Mouse (Mus musculus): ENCODE measurements around the gene Col5a1.

The Col5a1 gene

DNA sequence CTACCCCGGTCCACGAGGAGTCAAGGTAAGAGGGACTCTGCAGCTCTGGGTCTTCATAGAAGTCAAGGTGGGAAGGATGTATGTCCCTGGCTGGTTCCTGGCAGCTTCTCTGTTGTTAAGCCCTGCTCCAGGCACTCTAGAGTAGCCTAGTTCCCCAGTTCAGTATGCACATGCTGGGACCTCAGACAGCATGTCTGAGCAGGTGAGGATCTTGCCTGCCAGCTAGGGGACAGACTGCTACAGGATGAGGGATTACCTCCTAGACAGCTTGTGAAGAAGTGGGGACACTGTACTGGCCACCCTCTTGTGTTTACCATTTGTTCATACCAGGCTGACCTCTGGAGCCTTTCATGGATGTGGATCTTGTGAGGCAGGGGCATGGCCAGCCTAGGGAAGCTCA is 94.8 kb downstream of the Col5a1 start:
- no peak for DNase-seq

DNA sequence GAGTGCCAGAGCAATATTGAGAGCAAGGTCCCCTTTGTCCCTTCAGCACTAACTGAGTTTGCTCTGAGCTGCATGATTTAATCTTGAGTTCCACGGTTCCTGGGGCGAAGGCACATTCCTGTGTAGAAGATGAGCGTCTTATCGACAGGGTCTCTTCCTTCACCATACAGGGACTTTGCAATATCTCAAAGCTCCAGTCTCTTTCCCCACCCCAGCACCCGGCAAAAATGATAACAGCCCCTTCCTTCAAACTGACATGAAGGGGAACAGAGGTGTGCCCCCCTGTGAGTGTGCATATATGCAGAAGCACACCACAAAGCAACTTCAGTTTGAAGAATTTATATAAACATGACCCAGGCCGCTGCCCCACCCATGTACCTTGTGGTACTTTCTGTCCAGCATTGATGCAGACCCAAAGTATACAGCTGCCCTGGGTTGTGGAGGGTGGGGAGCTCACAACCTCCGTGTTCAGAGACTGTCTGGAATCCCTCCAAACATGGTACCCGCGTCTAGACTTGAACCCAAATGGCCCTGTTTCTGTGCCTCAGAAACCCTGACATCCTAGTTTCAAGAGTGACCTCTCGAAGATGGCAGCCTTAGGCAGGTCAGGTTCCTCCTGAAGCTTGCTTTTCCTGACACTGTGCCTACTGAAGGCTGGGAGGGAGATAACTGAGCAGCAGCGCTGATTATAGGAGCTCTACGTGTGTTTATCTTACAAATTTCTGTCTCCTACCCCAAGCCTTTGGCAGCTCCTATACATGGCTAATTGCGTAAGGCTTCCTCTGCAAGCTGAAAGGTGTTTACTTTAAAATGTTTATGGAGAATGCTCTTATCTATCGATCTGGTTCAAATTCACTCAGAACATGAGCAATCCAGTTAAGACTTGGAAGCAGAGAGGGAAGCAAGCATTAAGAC is 95.7 kb downstream of the Col5a1 start:
- DNase-seq, result no peak

DNA sequence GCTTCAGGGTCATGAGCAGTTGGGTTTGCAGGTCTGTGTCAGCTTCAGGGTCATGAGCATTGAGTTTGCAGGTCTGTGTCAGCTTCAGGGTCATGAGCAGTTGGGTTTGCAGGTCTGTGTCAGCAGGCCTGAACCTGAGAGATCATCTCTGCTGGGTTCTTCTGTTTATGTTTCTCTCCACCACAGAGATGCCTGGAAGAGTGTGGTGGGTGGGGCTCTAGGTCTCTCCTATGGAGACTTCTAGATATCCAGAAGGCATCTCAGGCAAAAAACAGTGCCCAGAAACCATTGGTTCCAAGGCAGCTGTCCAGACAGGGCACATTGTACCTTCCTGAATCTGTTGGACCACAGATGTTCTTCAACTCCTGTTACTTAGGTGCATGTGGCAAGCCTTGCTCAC is 96.9 kb downstream of the Col5a1 start:
- no peak for DNase-seq

DNA sequence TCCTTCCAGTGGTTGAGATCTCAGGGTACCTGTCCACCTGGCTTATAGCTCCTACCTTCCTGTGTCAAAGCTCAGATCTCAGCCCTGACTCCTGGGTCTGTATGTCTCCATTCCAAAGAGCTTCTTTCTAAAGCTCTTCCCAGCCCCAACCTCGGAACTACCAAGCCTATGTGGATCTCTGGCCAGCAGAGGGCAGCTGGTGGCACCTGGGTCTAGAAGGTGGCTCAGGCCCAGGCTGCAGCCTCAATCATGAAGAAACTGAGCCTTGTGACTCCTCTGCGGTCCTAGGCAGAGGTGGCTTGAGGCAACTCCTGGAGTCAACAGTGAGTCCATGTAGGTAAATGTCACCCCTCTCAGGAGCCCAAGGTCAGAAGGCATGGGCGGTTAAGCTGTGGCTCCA is 97.7 kb downstream of the Col5a1 start:
- no peak for DNase-seq

DNA sequence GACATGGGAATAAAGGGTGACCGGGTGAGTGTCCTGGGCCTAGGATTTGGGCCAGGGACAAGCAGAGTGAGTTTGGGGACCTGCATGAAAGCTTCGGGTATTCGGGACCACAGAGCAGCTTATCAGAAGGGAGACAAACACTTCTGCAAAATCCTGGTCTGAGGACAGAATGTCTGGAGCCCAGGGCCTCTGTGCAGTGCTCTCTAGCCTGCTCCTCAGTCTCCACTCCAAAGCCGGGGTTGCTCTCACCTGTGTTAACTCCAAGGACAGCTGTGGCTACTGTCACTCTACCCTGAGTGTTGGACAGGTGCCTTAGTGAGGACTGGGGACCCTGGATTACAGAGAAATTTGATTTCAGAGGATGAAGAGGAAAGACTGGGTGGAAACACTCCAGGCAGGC is 100.5 kb downstream of the Col5a1 start:
- no peak for DNase-seq

DNA sequence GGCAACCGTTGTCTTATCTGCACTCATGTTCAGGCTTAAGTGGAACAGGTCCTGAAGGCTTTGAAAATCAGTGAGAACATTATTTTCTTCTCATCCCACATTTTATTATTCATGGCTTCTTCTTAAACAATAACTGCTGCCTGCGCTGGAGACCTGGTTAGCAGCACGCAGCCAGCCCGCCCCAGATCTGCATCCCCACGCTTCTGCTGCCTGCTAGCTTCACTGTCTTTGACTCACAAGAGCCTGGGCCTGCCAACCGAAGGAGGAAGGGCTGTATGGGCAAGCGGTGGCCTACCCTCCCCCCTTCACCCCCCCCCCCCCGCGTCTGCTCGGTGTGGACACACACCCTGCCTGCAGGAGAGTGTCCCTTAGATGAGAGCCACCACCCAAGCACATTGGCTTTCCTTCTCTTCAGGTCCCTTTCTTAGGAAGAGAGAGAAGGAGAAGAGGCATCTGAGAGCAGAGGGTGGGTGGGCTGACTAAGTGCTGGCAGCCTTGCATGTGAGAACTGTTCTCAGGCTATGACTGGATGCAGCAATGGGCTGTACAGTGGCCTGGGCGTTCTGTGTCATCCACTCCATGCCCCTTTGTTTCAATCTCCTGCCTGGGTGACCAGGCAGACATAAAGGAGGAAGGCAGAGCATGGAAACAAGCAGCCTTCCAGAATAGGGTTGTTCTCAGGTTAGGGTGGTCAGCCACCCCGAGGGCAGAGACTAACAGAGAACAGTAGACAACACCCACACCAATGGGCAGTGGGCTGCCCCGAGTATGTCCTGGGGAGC is 104.4 kb downstream of the Col5a1 start:
- no peak for DNase-seq

DNA sequence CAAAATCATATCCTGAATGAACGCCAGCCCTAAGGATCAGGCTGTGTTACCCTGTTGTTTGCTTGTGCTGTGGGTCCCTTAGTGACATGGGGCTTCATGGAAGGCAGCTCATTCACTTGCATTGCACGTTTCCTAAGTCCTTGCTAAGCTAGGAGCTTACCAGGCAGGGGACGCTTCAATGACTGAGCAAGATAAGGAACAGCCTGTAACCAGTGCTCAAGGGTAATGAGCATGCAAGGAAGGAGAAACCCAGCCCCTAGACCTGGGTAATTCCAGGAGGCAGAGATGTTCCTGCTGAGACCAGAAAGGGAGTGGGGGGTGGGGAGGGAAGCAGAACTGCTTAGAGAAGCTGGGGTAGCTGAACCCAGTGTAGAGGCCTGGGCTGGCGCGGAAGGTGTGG is 107.2 kb downstream of the Col5a1 start:
- DNase-seq, result no peak

DNA sequence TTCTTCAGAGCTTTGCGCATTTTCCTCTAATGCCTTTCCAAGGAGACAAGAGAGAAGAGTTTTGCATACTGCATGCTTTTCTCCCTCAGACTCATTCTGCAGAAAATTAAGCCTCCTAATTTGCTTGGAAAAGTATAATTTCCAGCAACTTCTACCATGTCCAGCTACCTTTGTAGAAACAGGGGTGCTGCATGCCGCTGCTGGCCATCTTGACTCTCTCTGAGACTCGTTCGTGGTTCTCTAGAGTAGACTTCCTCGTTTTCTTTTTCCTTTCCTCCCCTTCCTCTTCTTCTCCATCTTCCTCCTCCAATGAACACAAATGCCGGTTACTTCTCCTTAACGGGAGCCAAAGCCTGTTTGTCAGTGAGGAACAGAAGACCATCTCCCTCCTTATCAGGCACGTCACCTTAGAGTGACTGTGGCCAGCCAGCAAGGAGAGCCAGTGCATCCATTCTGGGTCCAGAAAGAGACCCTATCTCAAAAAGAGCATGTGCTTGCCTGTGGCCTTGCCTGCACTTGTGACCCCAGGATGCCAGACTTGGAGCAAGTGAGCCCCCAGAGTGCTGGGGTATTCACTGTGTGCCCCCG is 113.9 kb downstream of the Col5a1 start:
- DNase-seq, result no peak

DNA sequence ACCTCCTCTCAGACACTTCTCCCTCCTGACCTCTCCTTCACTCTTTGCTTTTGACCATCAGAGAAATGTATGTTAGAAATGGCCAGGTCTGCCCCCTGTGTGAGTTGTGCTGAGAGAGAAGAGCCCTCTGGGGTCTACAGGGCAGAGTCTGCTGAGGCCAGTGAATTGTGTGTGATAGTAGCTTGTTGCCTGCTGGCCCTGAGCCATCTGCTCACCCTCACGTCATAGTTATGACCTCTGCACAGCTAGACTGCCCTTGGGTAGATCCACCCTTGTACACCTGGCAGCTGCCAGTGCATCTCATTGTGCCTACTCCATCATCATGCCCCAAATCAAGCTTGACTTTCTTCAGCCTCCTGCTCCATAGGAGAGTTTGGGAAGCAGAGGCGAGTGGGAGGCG is 114.4 kb downstream of the Col5a1 start:
- no peak for DNase-seq

DNA sequence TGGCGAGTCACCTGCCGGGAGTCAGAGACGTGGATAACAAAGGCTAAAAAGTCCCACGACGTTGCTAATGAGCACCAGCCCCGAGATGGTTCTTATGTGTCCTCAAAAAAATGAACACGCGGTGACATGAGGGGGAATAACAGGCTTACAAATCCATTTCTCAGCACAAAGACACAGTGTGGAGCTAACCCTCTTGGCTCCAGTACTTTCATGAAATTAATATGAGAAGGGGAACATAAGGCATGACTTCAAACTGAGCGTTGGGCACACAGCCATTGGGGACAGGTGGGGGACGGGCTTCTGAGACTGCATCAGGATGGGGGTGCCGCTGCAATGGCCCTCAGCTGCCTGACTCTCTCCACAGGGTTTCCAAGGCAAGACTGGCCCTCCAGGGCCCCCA is 115.0 kb downstream of the Col5a1 start:
- DNase-seq, result peak; percentile 20

DNA sequence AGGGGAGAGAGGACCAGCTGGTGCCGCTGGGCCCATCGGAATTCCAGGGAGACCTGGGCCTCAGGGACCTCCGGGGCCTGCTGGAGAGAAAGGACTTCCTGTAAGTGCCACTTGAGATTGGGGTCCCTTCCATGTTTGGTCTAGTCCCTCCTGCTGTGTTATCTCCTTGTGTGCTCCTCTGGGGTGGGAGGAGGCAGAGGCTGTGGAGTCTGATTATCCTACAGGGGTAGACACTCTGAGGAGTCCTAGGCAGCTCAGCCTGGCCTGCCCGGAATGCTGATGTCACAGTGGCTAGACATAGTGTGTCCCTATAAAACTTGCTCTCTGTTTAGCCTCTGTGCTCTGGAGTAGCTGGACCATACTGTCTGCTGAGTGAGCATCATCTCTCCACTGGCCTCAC is 119.0 kb downstream of the Col5a1 start:
- DNase-seq, result no peak

DNA sequence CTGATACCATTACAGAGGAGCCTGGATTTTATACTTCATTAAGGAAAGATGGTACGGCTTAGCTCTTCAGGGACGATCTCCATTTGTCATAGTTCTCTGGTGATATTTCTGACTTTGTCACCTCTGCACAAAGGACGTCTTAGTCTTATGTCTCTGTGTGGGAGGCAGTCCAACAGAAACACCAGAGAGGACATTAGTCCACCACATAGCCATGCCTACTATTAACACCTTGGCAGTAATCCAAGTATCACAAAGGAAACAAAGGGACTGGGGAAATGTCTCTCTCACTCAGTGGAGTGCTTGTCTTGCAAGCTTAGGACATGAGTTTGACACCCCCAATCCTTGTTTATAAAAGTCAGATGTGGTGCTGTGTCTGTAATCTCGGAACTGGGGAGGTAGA is 122.0 kb downstream of the Col5a1 start:
- no peak for DNase-seq

DNA sequence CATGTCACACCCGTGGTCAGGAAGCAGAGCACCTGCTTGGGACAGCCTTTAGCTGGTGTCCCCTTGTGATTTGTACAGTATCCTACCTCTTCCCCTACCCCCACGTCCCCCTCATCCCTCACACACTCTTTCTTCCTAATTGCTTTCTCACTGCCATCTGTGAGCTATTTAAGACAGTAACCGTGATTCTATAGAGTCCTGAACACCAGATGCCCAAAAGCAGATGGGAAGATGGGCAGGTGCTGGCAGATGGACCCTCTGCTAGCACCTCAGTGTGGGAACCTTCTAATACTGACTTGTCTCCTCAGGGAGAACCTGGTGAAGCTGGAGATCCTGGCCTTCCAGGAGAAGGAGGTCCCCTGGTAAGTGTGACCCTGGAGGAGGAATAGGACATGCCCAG is 126.1 kb downstream of the Col5a1 start:
- no peak for DNase-seq

DNA sequence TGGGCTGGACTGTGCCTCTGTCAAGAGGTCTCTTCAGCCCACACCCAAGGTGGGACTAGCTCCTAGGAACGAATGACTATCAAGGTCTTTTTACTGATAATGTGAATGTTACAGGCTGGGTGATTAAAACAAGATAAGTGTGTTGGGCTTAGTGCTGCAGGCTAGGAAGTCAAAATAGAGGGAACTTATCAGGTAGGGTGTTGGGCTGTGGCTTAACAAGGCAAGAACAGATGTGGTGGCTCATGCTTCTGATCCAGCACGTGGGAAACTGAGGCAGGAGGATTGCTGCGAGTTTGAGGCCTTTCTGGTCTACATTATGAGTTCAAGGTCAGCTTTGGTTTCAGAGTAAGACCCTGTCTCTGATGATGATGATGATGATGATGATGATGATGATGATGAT is 128.6 kb downstream of the Col5a1 start:
- DNase-seq, result no peak

DNA sequence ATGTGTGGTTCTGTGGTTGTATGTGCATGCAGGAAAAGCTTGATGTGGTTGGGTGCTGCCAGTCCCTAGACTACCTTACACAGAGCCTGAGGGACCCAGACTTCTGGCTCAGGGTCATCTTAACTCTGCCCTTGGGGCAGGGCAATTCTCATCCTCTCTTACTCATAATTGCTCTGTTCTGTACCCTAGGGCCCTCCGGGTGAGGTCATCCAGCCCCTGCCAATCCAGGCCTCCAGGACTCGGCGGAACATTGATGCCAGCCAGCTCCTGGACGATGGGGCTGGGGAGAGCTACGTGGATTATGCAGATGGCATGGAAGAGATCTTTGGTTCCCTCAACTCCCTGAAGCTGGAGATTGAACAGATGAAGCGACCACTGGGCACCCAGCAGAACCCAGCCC is 138.2 kb downstream of the Col5a1 start:
- no peak for DNase-seq

DNA sequence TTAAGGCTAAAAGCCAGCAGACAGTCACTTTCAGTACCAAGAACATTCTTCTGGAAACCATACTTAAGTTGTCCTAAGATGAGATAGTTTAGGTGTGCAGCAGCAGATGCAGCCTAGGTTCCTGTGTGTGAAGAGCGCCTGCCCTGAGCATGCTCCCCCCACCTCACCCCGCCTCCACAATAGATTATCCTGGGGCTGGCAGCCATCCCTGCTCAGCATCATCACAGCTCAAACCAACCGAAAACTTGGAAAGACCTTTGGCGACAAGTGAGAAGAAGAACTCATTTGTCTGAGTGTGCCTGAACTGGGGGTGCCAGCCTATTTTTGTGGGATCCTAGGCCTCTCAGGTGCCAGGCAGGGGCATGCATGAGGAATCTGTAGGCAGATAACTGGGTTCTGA is 139.6 kb downstream of the Col5a1 start:
- no peak for DNase-seq

DNA sequence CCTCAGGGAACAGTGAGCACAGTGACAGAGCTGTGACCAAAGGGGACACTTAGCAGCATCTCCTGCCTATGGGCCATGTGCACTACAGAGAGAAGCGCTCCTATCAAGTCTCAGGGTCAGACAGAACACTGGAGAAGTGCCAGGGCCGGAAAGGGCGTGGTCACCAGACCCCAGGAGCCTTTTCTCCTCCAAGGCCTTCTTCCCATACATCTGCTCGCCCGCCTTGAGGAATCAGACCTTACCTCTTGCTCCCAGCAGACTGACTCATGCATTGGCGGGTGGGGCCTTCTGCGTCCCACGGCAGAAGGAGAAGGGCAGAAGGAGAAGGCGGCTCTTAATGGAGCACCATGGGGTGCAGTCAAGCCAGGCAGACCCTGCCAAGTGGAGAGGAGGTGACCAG is 145.6 kb downstream of the Col5a1 start:
- DNase-seq, result no peak

DNA sequence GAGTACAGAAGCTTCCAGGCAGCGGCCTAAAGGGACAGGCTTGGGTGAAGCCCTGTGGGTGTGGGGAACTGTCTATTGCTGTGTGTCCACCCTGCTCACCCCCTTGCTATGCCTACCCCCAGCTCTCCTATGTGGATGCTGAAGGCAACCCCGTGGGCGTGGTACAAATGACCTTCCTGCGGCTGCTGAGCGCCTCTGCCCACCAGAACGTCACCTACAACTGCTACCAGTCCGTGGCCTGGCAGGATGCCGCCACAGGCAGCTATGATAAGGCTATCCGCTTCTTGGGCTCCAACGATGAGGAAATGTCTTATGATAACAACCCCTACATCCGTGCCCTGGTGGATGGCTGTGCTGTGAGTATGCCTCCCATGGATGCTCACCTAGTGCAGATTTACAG is 146.2 kb downstream of the Col5a1 start:
- DNase-seq, result no peak

DNA sequence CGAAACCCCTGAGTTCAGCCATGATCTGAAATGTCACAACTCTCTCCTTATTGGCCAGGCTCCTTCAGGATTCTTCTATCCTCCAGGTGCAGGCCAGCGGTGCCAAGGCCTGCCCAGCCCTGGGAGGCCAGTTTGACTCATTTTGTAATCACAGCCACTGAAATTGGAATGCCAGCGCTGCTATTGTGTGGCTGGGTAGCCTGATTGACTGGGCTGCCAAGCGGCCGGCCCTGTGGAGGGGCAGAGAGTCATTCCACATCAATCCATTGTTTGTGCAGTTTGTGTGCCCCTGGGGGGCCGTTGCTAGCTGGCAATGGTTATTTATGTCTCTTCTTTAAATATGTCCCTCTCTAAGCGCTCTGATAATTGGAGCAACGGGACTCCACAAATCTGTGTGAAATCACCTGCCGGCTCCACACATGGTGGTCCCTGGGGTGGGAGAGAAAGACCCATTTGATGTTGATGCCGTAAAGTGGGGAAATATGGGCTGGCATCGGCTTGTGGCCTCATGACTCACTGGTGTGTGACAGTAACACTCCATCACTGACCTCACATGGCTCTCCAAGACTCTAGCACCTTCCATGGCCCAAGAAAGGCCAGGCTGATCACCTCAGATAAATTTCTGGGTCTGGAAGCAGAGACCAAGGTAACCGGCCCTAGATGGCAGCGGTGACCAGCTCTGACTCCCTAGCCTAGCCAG is 147.9 kb downstream of the Col5a1 start:
- DNase-seq, result no peak

DNA sequence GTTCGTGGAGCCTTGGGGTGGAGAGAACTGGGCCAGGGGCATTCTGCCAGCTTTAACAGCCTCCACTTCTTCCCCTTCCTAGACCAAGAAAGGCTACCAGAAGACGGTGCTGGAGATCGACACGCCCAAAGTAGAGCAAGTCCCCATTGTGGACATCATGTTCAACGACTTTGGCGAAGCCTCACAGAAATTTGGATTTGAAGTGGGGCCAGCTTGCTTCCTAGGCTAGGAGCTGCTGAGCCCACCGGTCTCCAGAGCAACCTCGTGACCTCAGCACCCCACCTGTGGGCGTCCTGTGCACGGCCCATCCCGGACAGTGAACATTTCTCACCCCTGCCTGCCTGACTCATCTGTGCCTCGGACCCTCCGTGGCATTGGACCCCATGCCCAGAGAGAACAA is 150.6 kb downstream of the Col5a1 start:
- no peak for DNase-seq

DNA sequence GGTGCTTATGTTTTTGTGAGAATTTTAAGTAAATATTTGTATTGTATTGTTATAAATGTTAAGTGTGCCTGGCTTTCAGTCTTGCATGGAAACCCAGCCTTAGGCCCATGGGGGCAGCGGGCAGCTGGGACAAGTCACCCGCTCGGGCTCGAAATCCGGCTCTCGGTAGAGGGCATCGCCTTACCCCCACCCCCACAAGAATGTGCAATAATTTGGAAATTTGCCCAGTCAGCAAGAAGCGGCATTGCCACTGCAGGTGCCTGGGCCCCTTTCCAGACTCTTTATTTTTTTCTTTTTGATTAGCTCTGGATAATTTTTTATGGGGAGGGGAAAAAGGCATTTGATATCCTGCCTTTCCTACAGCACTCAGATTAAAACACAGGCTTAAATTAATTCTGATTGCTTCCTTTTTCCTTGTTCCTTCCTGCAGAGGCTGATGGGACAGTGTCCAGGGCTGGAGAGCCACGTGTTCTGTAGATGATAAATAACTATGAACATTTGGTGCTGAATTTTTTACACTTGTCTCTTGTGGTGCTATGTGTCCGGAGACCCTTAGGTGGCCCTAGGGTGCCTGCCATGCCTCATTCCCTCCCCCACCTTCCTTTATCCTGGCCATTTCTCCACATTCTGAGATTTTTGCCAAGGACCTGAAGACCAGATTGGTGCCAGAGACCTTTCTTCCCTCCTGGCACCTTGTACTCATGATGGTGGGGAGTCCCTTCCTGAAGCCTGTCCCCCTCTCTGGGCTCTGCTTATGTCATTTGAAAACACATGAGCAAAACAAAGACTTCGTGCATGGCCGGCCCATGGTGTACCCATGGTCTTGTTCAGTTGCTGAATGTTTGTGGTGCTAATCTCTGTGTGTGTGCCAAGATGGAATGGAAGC is 151.5 kb downstream of the Col5a1 start:
- DNase-seq, result no peak

DNA sequence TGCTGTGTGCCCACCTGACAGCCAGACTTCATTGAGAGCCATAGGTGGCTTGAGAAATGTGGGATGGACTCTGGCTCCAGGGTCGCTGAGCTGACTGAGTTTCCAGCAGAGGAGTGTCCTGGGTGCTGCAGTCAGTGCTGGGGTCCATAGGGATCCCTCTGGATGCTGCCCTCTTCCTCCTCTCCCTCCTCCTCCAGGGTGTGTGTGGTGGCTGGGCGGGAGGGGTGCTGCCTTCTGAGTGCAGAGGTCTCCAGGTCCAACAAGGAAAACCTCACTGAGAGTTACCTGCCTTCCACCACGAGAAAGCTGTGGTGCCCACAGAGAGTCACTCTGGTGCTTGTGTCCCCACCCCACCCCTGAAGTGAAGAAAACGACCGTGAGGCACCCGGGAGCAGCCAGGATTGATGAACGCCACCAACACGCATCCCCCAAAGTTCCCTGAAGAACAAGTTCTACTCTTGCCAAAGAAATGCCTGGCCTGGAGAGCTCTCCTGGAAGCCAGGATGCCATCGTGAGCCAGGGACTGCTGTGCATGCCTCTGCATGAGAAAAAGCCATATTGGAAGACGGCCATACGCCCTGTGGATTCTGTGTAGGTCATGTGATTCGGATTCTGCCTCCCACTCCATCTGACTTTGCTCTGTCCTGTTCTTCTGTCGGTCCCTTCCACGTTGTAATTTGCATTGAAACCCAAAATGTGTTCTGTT is 152.3 kb downstream of the Col5a1 start:
- DNase-seq, result peak; percentile 50
